Mouse (Mus musculus): ENCODE measurements around the gene H6pd.

DNA sequence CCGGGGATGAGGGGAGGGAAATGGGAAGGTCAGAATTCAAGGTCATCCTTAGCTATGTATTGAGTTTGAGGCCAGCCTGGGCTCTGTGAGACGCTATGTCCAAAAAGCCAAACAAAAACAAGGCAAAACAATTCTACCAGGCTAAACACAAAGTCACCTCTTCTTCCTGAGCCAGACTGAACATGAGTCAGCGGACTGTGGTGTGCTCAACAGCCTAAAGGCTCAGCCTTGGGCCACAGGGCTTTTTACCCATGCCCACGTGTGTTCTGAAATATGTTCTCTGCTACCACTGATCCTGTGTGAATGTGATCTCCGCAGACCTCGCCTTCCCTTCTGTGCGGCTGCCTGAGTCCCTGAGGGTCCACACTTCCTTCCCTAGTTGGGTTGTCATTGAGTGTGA lies 47.3 kb upstream of the H6pd start:
- TF ChIP-seq POLR2A (IDR thresholded peaks at IDR 0.05; ENCODE audit: low read depth, low read length): no peak
- TF ChIP-seq CHD1 (IDR thresholded peaks at IDR 0.05; ENCODE audit: low read depth, low read length): no peak
- TF ChIP-seq MAX (IDR thresholded peaks at IDR 0.05; ENCODE audit: low read length): no peak
- TF ChIP-seq RAD21 (IDR thresholded peaks at IDR 0.05; ENCODE audit: low read depth, low read length): no peak
- no peak for TF ChIP-seq CTCF (conservative IDR thresholded peaks at IDR 0.05 in 1 of 2, IDR thresholded peaks at IDR 0.05 in 1 of 2; ENCODE audit: low read depth in 2 of 2, low read length in 2 of 2)
- no peak for TF ChIP-seq TBP (conservative IDR thresholded peaks at IDR 0.05; ENCODE audit: low read depth, low read length)
- TF ChIP-seq ZNF384 (IDR thresholded peaks at IDR 0.05; ENCODE audit: low read depth, low read length): no peak
- no peak for TF ChIP-seq EP300 (IDR thresholded peaks at IDR 0.05; ENCODE audit: low read length)
- TF ChIP-seq POLR2AphosphoS2 (IDR thresholded peaks at IDR 0.05; ENCODE audit: low read depth, low read length): no peak

All from CH12.LX (cell line).